Mouse (Mus musculus) B cell, adult 2 months (primary cell): ENCODE results near the gene Ankrd39.

Experiments
- DNase-seq, 2 experiments: peaks; one replicate each; pipeline ENCODE4 v3.0.0; 2022

The Ankrd39 gene

GRCm38 (mm10) chr1:36546888-36547471, at the start of gene Ankrd39:
Ankrd39 (minus strand) TSS chr1:36547445.
- peak; percentile 92 to 94 for DNase-seq

- no peak for DNase-seq
These were observed 48.9 kb upstream of the Ankrd39 start for GRCm38 (mm10) chr1:36596114-36596513.

- DNase-seq, result no peak
These were observed 48.1 kb upstream of the Ankrd39 start for GRCm38 (mm10) chr1:36595167-36595931.

- no peak for DNase-seq
These were observed 45.9 kb upstream of the Ankrd39 start for GRCm38 (mm10) chr1:36593099-36593498.

GRCm38 (mm10) chr1:36591408-36591807, 44.2 kb upstream of the Ankrd39 start:
- DNase-seq, result no peak

- DNase-seq, result no peak
These were observed 43.4 kb upstream of the Ankrd39 start for GRCm38 (mm10) chr1:36590664-36591063.

- no peak for DNase-seq
These were observed 42.2 kb upstream of the Ankrd39 start for GRCm38 (mm10) chr1:36589486-36589885.

GRCm38 (mm10) chr1:36588476-36589450, 41.5 kb upstream of the Ankrd39 start:
- no peak for DNase-seq

GRCm38 (mm10) chr1:36587860-36588259, 40.6 kb upstream of the Ankrd39 start:
- no peak for DNase-seq

GRCm38 (mm10) chr1:36586288-36586687, 39.0 kb upstream of the Ankrd39 start:
- no peak for DNase-seq

- no peak for DNase-seq
These were observed 36.3 kb upstream of the Ankrd39 start for GRCm38 (mm10) chr1:36583408-36584116.

GRCm38 (mm10) chr1:36582211-36582610, 35.0 kb upstream of the Ankrd39 start:
- DNase-seq, result no peak

GRCm38 (mm10) chr1:36581260-36581659, 34.0 kb upstream of the Ankrd39 start:
- no peak for DNase-seq

GRCm38 (mm10) chr1:36580384-36581207, 33.4 kb upstream of the Ankrd39 start:
- no peak for DNase-seq

- no peak for DNase-seq
These were observed 32.7 kb upstream of the Ankrd39 start for GRCm38 (mm10) chr1:36579974-36580383.

GRCm38 (mm10) chr1:36576991-36577675, 29.9 kb upstream of the Ankrd39 start:
- no peak for DNase-seq

- DNase-seq, result no peak
These were observed 28.1 kb upstream of the Ankrd39 start for GRCm38 (mm10) chr1:36575347-36575746.

GRCm38 (mm10) chr1:36574196-36574955, 27.1 kb upstream of the Ankrd39 start:
- no peak for DNase-seq

- DNase-seq, result no peak
These were observed 26.3 kb upstream of the Ankrd39 start for GRCm38 (mm10) chr1:36573524-36573923.

- no peak for DNase-seq
These were observed 25.5 kb upstream of the Ankrd39 start for GRCm38 (mm10) chr1:36572709-36573108.
